Mouse (Mus musculus) myocyte (in vitro differentiated cells): ENCODE data around the gene Tmem206.

Experiments used
- CEBPB ChIP-seq: IDR thresholded peaks from 2 replicates; pipeline ENCODE4 v1.6.1; 2011; ENCODE audit warnings: mild to moderate bottlenecking, moderate library complexity; ENCODE audit not compliant: poor library complexity, insufficient read depth, severe bottlenecking
- E2F4 ChIP-seq: IDR thresholded peaks from one replicate; pipeline ENCODE4 v1.6.1; 2011; ENCODE audit warnings: mild to moderate bottlenecking, control low read depth, moderate library complexity; ENCODE audit not compliant: insufficient read depth
- MAX ChIP-seq: IDR thresholded peaks from one replicate; pipeline ENCODE4 v1.6.1; 2011; ENCODE audit warnings: low read depth, mild to moderate bottlenecking, control low read depth
- MYOD1 ChIP-seq, 3 experiments: IDR thresholded peaks; one replicate each; pipeline ENCODE4 v1.6.1; 2011; ENCODE audit warnings: control low read depth in 2 of 3, low read depth in 2 of 3, mild to moderate bottlenecking in 2 of 3, moderate library complexity in 1 of 3; ENCODE audit not compliant: insufficient read length in 2 of 3, control insufficient read depth in 1 of 3
- MYOG ChIP-seq, 3 experiments: IDR thresholded peaks; one replicate each; pipeline ENCODE4 v1.6.1; 2011; ENCODE audit warnings: control low read depth in 2 of 3, low read depth in 2 of 3, mild to moderate bottlenecking in 2 of 3; ENCODE audit not compliant: insufficient read length in 2 of 3, control insufficient read depth in 1 of 3, insufficient read depth in 1 of 3
- POLR2A ChIP-seq: IDR thresholded peaks from one replicate; pipeline ENCODE4 v1.6.1; 2011; ENCODE audit warnings: low read depth, mild to moderate bottlenecking, control low read depth, moderate library complexity; ENCODE audit not compliant: insufficient read length
- POLR2AphosphoS2 ChIP-seq: IDR thresholded peaks from one replicate; pipeline ENCODE4 v1.6.1; 2011; ENCODE audit warnings: low read depth, control low read depth; ENCODE audit not compliant: insufficient read length
- REST ChIP-seq: IDR thresholded peaks from one replicate; pipeline ENCODE4 v1.6.1; 2011; ENCODE audit warnings: mild to moderate bottlenecking, control low read depth, moderate library complexity; ENCODE audit not compliant: insufficient read depth, insufficient read length
- SRF ChIP-seq: IDR thresholded peaks from one replicate; pipeline ENCODE4 v1.6.1; 2011; ENCODE audit warnings: low read depth; ENCODE audit not compliant: control insufficient read depth, insufficient read length
- TCF12 ChIP-seq: IDR thresholded peaks from one replicate; pipeline ENCODE4 v1.6.1; 2011; ENCODE audit warnings: mild to moderate bottlenecking, control low read depth; ENCODE audit not compliant: poor library complexity, insufficient read depth, severe bottlenecking
- TCF3 ChIP-seq: IDR thresholded peaks from one replicate; pipeline ENCODE4 v1.6.1; 2011; ENCODE audit warnings: low read depth, control low read depth; ENCODE audit not compliant: insufficient read length
- USF1 ChIP-seq: IDR thresholded peaks from one replicate; pipeline ENCODE4 v1.6.1; 2011; ENCODE audit warnings: low read depth, mild to moderate bottlenecking, control low read depth, moderate library complexity

GRCm38 (mm10) chr1:191347602-191348001 lies 21.9 kb downstream of the Tmem206 start:
- TF ChIP-seq POLR2A (no peak), POLR2AphosphoS2 (peak; percentile 56), CEBPB (no peak), USF1 (no peak), TCF12 (no peak), MAX (no peak), E2F4 (no peak), SRF (no peak), REST (no peak), MYOG (IDR thresholded peaks at IDR 0.05; ENCODE audit: control insufficient read depth in 1 of 3, insufficient read depth in 1 of 3, insufficient read length in 2 of 3, low read depth in 2 of 3) (no peak), MYOD1 (IDR thresholded peaks at IDR 0.05; ENCODE audit: control insufficient read depth in 1 of 3, insufficient read length in 2 of 3, low read depth in 2 of 3) (no peak), TCF3 (no peak)
